Mouse (Mus musculus) small intestine, adult 2 months (tissue): ENCODE data around the gene Sema6d.

Experiments used
- CTCF ChIP-seq: fragments of 200-500 bp; IDR thresholded peaks from 2 replicates; pipeline ENCODE4 v1.5.1; 2012; ENCODE audit warnings: low read depth, mild to moderate bottlenecking, control low read depth, inconsistent platforms, low read length, moderate library complexity, mixed read lengths; ENCODE audit not compliant: insufficient replicate concordance, insufficient read length; ENCODE audit errors: extremely low read depth
- POLR2A ChIP-seq: fragments of 200-500 bp; IDR thresholded peaks from 2 replicates; pipeline ENCODE4 v1.6.1; 2012; ENCODE audit warnings: low read depth, mild to moderate bottlenecking, control low read depth, inconsistent platforms, low read length, moderate library complexity

DNA sequence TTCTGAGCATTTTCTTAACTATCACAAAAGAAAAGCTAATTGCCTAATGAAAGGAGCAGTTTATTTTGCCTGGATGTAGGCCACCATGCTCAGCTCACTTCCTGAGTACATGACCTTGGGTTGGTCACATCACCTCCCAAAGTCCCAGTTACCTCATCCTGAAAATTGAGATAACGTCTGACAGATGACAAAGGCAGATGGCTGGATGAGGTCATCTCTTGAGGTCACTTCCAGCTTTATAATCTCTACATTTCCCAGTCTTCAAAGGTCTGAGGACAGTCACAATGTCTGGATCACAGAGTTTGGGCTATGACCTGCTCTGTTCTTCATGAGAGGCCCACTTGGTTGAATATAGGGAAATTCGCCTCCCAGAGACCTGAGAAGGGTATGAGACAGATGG is 366.1 kb downstream of the Sema6d start:
- no peak for TF ChIP-seq CTCF
- no peak for TF ChIP-seq POLR2A
